Mouse (Mus musculus) C3H10T1/2 (cell line): ENCODE results near the gene Zmiz1. TPM values are rescaled to one million over a fixed set of nuclear protein-coding genes. Genes with fewer than 3 reads are reported as not detected.

Experiments
- polyA plus RNA-seq, 2 experiments: library from polyadenylated mRNA; unstranded; fragments of >200 nt; fragmentation: generic; extraction: Trizol; gene quantifications; one replicate each; pipeline ENCODE4 v1.2.1; 2012; ENCODE audit warnings: missing spikeins in 2 of 2

The Zmiz1 gene
- 10 to 100 TPM in 1 of 2 experiments, 1 to 10 TPM in 1; 3.4 to 33.6 TPM for polyA plus RNA-seq

DNA sequence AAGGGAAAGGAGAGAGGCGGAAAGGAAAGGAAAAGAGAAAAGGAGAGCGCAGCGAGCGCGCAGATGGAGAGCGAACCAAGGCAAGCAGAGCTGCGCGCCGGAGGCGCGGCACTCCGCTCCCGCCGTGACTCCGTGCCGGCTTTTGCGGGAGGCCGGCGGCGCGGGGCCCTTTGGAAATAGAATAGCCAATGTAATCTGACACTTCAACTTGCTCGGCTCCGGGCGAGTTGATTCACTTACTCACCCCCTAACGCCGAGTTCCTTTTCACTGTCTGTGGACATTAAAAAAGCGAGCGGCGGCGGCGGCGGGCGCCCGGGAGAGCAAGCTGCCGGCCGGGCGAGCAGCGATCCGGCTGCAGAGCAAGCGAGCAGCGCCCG, at the start of gene Zmiz1:
TSS of gene Zmiz1 (plus strand) at position 170 of the 378 bp plus-strand sequence.

GRCm38 (mm10) chr14:25693888-25694568, 235.0 kb downstream of the Zmiz1 start, which contains the start of gene Ppif:
Gene Ppif (plus strand): TSS chr14:25694154.

Other genes with a start within 250 kb of the Zmiz1 start
- gene Ppif, start 235.0 kb downstream of the Zmiz1 start, polyA plus RNA-seq: 10 to 100 TPM; 18.3 to 22.8 TPM